Mouse (Mus musculus) neural tube, embryonic 11.5 days (tissue): ENCODE results near the gene Pa2g4. TPM values are rescaled to one million over a fixed set of nuclear protein-coding genes. Genes with fewer than 3 reads are reported as not detected.

Experiments
- ATAC-seq: fragments of 200-750 bp; cut with Nextera tagmentation; 2 replicates; pipeline ENCODE4 v1.8.0; 2017; ENCODE audit warnings: moderate number of reproducible peaks, mild to moderate bottlenecking, moderate TSS enrichment, moderate library complexity; ENCODE audit not compliant: insufficient read depth, low FRiP score, low TSS enrichment
- DNase-seq: peaks from one replicate; pipeline ENCODE4 v3.0.0-alpha.2; 2015; ENCODE audit warnings: low spot score
- H3K27ac ChIP-seq: fragments of 300-500 bp; sonication (generic); 2 replicates; pipeline ENCODE4 v1.5.1; 2014; ENCODE audit warnings: low read depth, mild to moderate bottlenecking, low read length
- H3K27me3 ChIP-seq: fragments of 300-500 bp; sonication (generic); 2 replicates; pipeline ENCODE4 v1.6.1; 2014; ENCODE audit warnings: mild to moderate bottlenecking, low read length, mixed read lengths; ENCODE audit not compliant: control insufficient read depth, insufficient read depth
- H3K36me3 ChIP-seq: fragments of 300-500 bp; sonication (generic); 2 replicates; pipeline ENCODE4 v1.6.1; 2014; ENCODE audit warnings: mild to moderate bottlenecking, low read length, moderate library complexity, mixed read lengths; ENCODE audit not compliant: control insufficient read depth, insufficient read depth
- H3K4me1 ChIP-seq: fragments of 300-500 bp; sonication (generic); 2 replicates; pipeline ENCODE4 v1.6.1; 2014; ENCODE audit warnings: low read length, mixed read lengths; ENCODE audit not compliant: control insufficient read depth, insufficient read depth
- H3K4me2 ChIP-seq: fragments of 300-500 bp; sonication (generic); 2 replicates; pipeline ENCODE4 v1.6.1; 2014; ENCODE audit warnings: low read depth, mild to moderate bottlenecking, moderate library complexity
- H3K4me3 ChIP-seq: fragments of 300-500 bp; sonication (generic); 2 replicates; pipeline ENCODE4 v1.5.1; 2014; ENCODE audit warnings: low read depth, low read length
- H3K9ac ChIP-seq: fragments of 300-500 bp; sonication (generic); 2 replicates; pipeline ENCODE4 v1.6.1; 2014; ENCODE audit warnings: mild to moderate bottlenecking, low read length
- H3K9me3 ChIP-seq: fragments of 300-500 bp; sonication (generic); 2 replicates; pipeline ENCODE4 v1.6.1; 2016; ENCODE audit warnings: low read length; ENCODE audit not compliant: control insufficient read depth
- WGBS: fragments of 180-500 bp; shearing (Covaris S2); extraction: QIAGEN DNeasy Blood & Tissue Kit; methylation state at CpG from one replicate; pipeline ENCODE4 v1.1.7; 2014; 5-methylcytosine and 5-hydroxymethylcytosine counted together
- polyA plus RNA-seq: library from polyadenylated mRNA; unstranded; fragments of >200 nt; fragmentation: Nextera tagmentation; extraction: Ambion mirVana; gene quantifications from 2 replicates; pipeline ENCODE4 v1.2.1, GENCODE M21; 2014

Pa2g4 gene
- polyA plus RNA-seq, 1 experiment from 2014 or later, result 251 TPM

DNA sequence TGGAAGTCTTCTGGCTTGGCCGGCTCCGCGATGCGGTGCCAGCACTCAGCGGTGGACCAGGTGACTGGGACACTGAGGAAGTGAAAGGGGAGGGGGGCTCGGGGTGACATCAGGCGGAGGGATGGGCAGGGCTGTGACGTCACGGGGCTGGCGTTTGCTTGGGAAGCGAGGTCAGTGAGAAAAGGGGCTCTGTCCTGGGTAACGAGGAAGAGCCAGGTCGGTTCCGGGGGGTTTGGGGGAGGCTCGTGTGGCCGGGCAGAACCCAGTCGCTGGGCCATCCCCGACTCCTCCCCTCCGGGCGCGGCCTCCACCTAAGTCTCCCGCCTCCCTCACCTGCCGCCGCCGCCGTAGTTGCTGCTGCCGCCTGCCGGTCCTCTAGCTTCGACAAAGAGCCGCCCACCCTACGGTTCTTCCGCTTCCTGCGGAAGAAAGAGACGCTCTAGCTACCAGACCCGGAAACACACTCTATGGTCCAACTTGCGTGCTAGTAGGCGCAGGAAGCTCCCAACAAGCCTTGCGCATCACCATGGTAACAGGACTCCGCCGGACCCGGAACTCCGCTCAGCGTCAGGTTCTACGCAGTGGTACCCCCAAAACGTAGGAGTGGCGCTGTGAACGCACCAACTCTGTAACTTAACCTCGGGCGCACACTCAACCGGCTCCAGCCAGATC is 18.3 kb downstream of the Pa2g4 start, which contains the start of gene Zc3h10:
TSS of gene Zc3h10 (minus strand) at position 414 of the 672 bp plus-strand sequence.
- Histone ChIP-seq H3K4me3 (peak within 1 kb of the TSS; percentile 68), H3K27ac (peak within 1 kb of the TSS; percentile 90), H3K4me1 (no peaks in the 10 kb centered on the region; the same call in 1 of the 2 replicates), H3K9me3 (no peaks in the 10 kb centered on the region), H3K27me3 (no peaks in the 10 kb centered on the region), H3K36me3 (peaks cover 20% of the 10 kb centered on the region), H3K9ac (peak within 1 kb of the TSS; percentile 90), H3K4me2 (peak within 1 kb of the TSS; percentile 72)
- peak; percentile 87 for ATAC-seq
- WGBS, result under 1% methylated on average over 48 of the region's 50 CpGs
- peak; percentile 93 for DNase-seq

GRCm38 (mm10) chr10:128546787-128547186 is 19.0 kb downstream of the Pa2g4 start:
- H3K27ac ChIP-seq, result peak overlapping the region; percentile 88; the same call in 1 of the 2 replicates
- no peaks in the 10 kb centered on the region for H3K9me3 ChIP-seq
- H3K9ac ChIP-seq, result peak overlapping the region; percentile 73
- 31% methylated on average over 7 of the region's 7 CpGs for WGBS
- peaks cover 20% of the 10 kb centered on the region for H3K36me3 ChIP-seq
- no peaks in the 10 kb centered on the region for H3K27me3 ChIP-seq
- ATAC-seq, result no peak
- peak overlapping the region; percentile 68 for H3K4me3 ChIP-seq
- no peaks in the 10 kb centered on the region; the same call in 1 of the 2 replicates for H3K4me1 ChIP-seq
- DNase-seq, result no peak
- H3K4me2 ChIP-seq, result peak overlapping the region; percentile 72

GRCm38 (mm10) chr10:128546361-128546760 is 19.4 kb downstream of the Pa2g4 start:
- H3K36me3 ChIP-seq, result peaks cover 20% of the 10 kb centered on the region
- ATAC-seq (no peak), DNase-seq (no peak)
- H3K9me3 ChIP-seq, result no peaks in the 10 kb centered on the region
- peak overlapping the region; percentile 73 for H3K9ac ChIP-seq
- H3K4me3 ChIP-seq, result peak overlapping the region; percentile 68
- H3K4me1 ChIP-seq, result no peaks in the 10 kb centered on the region; the same call in 1 of the 2 replicates
- no peaks in the 10 kb centered on the region for H3K27me3 ChIP-seq
- no peak overlapping the region for H3K27ac ChIP-seq
- H3K4me2 ChIP-seq, result peak overlapping the region; percentile 72
- 13% methylated on average over 4 of the region's 4 CpGs for WGBS

- Histone ChIP-seq H3K4me1 (no peaks in the 10 kb centered on the region; the same call in 1 of the 2 replicates), H3K9me3 (no peaks in the 10 kb centered on the region), H3K4me2 (no peak overlapping the region), H3K27me3 (no peaks in the 10 kb centered on the region), H3K27ac (no peak overlapping the region), H3K36me3 (peaks cover 20% of the 10 kb centered on the region), H3K4me3 (no peak overlapping the region), H3K9ac (no peak overlapping the region)
- ATAC-seq (no peak), DNase-seq (no peak)
- 86% methylated on average over 3 of the region's 3 CpGs for WGBS
These were observed 20.3 kb downstream of the Pa2g4 start for GRCm38 (mm10) chr10:128545570-128545898.

DNA sequence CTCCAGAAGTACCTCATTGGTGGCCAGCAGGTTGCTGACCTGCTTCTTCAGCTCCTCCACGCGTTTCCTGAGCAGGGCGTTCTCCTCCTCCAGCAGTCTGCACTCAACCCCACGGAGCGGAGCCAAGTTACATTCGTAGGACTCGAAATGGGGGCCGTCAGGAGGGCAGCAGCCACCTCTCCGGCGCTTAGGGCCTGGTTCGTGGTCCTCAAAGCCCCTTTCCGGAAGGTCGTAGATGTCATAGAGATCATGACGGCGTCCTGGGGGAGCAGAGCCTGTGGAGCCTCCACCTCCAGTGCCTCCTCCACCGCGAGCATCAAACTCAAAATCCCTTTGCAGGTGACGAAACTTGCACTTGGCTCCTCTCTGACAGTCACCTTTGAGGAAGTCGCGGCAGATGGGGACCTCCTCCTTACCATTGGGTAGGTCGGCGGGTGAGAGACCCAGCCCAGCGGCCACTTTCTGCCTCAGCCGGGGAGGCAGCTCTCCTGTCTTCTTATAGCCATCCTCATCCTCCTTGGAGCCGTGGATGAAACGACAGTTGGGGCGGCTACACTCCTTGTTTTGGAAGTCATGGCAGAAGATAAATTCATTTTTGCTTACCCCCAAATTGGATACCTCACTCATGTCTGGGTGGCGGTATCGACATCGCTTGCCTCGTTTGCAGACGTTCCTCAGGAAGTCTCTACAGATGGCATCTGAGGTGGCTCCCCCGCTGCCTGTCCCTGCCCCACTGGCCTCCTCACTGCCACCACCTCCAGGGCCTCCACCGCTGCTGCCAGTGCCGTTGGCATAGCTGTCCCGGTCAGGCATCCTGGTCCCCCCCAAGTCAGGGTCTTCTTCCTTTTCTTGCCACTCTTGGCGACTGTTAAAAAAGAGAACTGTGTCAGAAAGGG is 20.9 kb downstream of the Pa2g4 start:
- Histone ChIP-seq H3K4me1 (no peaks in the 10 kb centered on the region; the same call in 1 of the 2 replicates), H3K4me3 (no peak overlapping the region), H3K4me2 (no peak overlapping the region), H3K27ac (no peak overlapping the region), H3K36me3 (peaks cover 20% of the 10 kb centered on the region), H3K9me3 (no peaks in the 10 kb centered on the region), H3K27me3 (no peaks in the 10 kb centered on the region), H3K9ac (no peak overlapping the region)
- WGBS, result 96% methylated on average over 37 of the region's 37 CpGs
- ATAC-seq (no peak), DNase-seq (no peak)

DNA sequence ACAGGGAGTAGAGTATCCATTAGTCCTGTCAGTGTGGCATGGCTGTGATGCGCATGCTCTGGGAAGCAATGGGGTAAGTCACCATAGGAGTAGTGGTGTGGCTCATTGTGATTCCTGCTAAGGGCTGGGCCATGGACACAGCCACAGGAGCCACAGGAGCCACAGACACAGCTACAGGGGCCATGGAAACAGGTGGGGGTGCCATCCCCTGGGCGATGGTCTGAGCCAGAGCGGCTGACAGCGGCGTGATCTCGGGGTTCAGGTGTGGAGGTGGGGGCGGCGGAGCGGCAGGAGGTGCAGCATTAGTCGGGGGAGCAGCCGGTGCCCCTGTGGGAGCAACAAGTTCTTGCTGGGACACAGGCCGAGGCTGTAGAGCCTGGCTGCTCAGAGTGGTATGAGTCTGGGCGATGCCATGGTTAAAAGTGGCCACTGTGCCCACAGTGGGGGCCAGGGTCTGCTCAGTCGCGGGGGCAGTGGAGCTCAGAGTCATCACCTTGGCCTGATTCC is 21.6 kb downstream of the Pa2g4 start:
- Histone ChIP-seq H3K36me3 (peaks cover 20% of the 10 kb centered on the region), H3K4me2 (no peak overlapping the region), H3K9ac (no peak overlapping the region), H3K4me3 (no peak overlapping the region), H3K4me1 (no peaks in the 10 kb centered on the region; the same call in 1 of the 2 replicates), H3K27me3 (no peaks in the 10 kb centered on the region), H3K9me3 (no peaks in the 10 kb centered on the region), H3K27ac (no peak overlapping the region)
- ATAC-seq (no peak), DNase-seq (no peak)
- 98% methylated on average over 15 of the region's 15 CpGs for WGBS

DNA sequence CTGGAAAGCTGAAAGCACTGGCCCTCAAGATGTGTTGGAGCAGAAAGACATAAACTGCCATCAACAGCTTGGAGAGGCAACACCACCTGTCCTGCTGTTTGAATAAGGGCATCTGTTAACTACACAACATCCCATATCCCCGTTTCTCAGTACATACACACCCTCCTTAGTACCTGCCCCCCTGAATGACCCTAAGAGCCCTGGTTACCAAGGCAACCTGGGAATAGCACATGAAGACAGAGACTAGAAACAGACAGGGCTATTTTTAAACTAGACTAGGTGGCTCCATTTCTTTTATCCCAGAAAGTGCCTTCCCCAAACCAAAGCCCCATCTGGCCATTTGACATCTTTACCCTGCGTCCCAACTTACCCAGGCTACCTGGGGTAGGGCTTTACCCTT is 22.7 kb downstream of the Pa2g4 start:
- 76% methylated on average over 2 of the region's 2 CpGs for WGBS
- no peak overlapping the region for H3K27ac ChIP-seq
- ATAC-seq (no peak), DNase-seq (no peak)
- no peak overlapping the region for H3K4me3 ChIP-seq
- no peaks in the 10 kb centered on the region for H3K27me3 ChIP-seq
- no peaks in the 10 kb centered on the region for H3K9me3 ChIP-seq
- no peak overlapping the region for H3K9ac ChIP-seq
- no peaks in the 10 kb centered on the region; the same call in 1 of the 2 replicates for H3K4me1 ChIP-seq
- H3K36me3 ChIP-seq, result peaks cover 20% of the 10 kb centered on the region
- H3K4me2 ChIP-seq, result no peak overlapping the region

DNA sequence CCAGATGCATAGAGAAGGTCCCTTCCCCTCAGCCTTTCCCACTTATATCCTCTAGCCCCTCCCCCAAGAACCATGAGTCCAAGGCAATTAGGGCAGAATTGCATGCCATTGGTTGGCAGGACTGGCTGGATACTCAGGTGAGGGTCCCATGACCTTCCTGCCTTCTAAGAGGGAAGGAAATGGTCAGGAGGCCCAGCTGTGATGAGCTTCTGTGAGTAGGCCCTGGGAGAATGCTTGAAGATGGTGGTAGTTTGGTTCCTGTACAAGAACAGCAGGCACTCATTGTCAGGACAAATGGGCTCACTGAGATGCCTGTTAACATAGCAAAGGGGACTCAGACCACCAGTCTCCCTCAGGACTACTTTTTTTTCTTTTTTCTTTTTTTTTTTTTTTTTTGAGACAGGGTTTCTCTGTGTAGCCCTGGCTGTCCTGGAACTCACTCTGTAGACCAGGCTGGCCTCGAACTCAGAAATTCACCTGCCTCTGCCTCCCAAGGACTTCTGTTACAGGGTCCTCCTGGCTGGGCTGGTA is 27.4 kb downstream of the Pa2g4 start:
- H3K27me3 ChIP-seq, result no peaks in the 10 kb centered on the region
- H3K27ac ChIP-seq, result no peak overlapping the region
- no peaks in the 10 kb centered on the region for H3K9me3 ChIP-seq
- peaks cover 2% of the 10 kb centered on the region for H3K36me3 ChIP-seq
- 83% methylated on average over 1 of the region's 1 CpGs for WGBS
- ATAC-seq (no peak), DNase-seq (no peak)
- no peaks in the 10 kb centered on the region for H3K4me1 ChIP-seq
- no peak overlapping the region for H3K9ac ChIP-seq
- H3K4me2 ChIP-seq, result no peak overlapping the region
- H3K4me3 ChIP-seq, result no peak overlapping the region
